Mouse (Mus musculus) embryonic facial prominence, embryonic 10.5 days (tissue): Measurements from ENCODE around the gene Gm11034. TPM values are rescaled to one million over a fixed set of nuclear protein-coding genes. Genes with fewer than 3 reads are reported as not detected.

Experiments
- DNase-seq: peaks from one replicate; pipeline ENCODE4 v3.0.0-alpha.2; 2017; ENCODE audit warnings: low spot score
- H3K27ac ChIP-seq: fragments of 300-500 bp; sonication (generic); replicated peaks from 2 replicates; pipeline ENCODE4 v1.5.1; 2016; ENCODE audit warnings: mild to moderate bottlenecking
- H3K27me3 ChIP-seq: fragments of 300-500 bp; sonication (generic); replicated peaks from 2 replicates; pipeline ENCODE4 v1.6.1; 2016; ENCODE audit warnings: low read depth, mild to moderate bottlenecking; ENCODE audit not compliant: poor library complexity, severe bottlenecking
- H3K36me3 ChIP-seq: fragments of 300-500 bp; sonication (generic); replicated peaks from 2 replicates; pipeline ENCODE4 v1.6.1; 2016; ENCODE audit warnings: mild to moderate bottlenecking, moderate library complexity
- H3K4me1 ChIP-seq: fragments of 300-500 bp; sonication (generic); 2 replicates; pipeline ENCODE4 v1.6.1; 2016
- H3K4me3 ChIP-seq: fragments of 300-500 bp; sonication (generic); 2 replicates; pipeline ENCODE4 v1.5.1; 2016; ENCODE audit warnings: mild to moderate bottlenecking, moderate library complexity
- H3K9me3 ChIP-seq: fragments of 300-500 bp; sonication (generic); 2 replicates; pipeline ENCODE4 v1.6.1; 2016; ENCODE audit warnings: mild to moderate bottlenecking
- WGBS: fragments of 180-500 bp; shearing (Covaris S2); methylation state at CpG from one replicate; pipeline ENCODE4 v1.1.7; 2016; 5-methylcytosine and 5-hydroxymethylcytosine counted together
- polyA plus RNA-seq: library from polyadenylated mRNA; unstranded; fragments of >200 nt; fragmentation: Nextera tagmentation; extraction: Ambion mirVana; gene quantifications from 2 replicates; pipeline ENCODE4 v1.2.1, GENCODE M21; 2016

Gm11034 gene
- polyA plus RNA-seq, 1 experiment from 2014 or later, result not detected

DNA sequence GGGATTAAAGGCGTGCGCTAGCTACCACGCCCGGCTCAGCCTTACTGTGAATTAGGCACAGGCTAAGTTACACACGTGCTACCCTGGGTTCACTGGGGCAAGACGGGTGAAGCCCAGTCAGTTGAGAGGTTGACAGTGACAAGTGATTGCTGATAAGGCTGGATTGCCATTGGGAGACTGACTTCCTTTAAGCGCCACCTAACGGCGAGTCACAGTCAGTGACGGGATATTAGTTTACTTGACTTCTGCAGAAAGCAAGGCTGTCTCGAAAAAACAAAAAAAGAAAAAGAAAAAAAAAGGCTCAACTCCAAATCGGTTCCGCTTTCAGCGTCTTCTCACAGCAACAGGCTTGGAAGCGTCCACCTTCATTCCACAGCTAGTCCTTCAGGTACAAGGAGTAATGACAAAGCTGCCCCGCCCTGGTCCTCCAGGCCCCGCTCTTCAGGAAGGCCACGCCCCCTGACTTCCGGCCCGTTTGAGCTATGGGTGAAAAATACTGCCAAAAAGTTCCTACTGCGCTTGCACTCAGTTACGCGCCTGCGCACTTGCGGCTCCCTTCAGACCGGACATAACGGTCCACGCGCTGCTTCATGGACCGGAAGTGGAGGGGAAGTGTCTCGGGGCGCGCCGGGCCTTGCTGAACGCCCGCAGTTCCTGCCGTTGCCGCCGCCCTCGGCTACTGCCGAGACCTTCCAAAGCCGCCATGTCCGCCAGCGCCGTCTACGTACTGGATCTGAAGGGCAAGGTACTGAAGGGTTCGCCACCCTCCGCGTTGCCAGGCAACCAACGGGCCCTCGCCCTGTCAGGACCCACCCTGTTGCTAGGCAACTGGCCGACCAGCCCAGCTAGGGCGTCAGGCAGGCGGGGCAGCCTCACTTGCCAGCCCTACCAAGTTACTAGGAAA, 26.3 kb upstream of the Gm11034 start, which contains the start of gene Ap1m1:
TSS of gene Ap1m1 (plus strand) at position 520 of the 904 bp plus-strand sequence.
- Histone ChIP-seq H3K36me3 (peaks cover 21% of the 10 kb centered on the region), H3K4me1 (peaks cover 11% of the 10 kb centered on the region), H3K9me3 (no peaks in the 10 kb centered on the region), H3K4me3 (peak within 1 kb of the TSS; percentile 80), H3K27ac (peak within 1 kb of the TSS; percentile 95), H3K27me3 (no peaks in the 10 kb centered on the region)
- under 1% methylated on average over 54 of the region's 54 CpGs for WGBS
- peak; percentile 99 for DNase-seq

DNA sequence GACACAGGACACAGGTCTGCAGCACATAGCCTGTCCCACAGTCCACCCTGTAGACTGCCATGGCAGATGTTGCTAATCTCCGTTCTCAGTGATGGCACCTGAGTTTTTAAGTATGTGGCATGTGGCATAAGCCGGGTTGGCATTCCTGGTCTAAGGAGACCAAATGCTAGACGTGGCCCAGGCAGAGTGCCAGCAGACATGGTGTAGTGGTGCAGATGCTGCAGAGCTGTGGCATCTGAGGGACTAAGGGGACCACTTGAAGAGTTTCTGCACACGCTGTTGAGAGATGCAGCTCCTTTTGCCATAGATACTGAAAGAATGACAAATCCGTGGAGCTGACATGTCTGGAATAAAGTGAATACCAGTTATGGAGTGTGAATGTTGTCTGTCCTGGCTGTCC, 9.2 kb upstream of the Gm11034 start:
- Histone ChIP-seq H3K36me3 (peaks cover 38% of the 10 kb centered on the region), H3K27me3 (no peaks in the 10 kb centered on the region), H3K4me3 (no peak overlapping the region), H3K9me3 (no peaks in the 10 kb centered on the region), H3K27ac (no peak overlapping the region), H3K4me1 (peaks cover 18% of the 10 kb centered on the region)
- DNase-seq, result no peak
- 93% methylated on average over 5 of the region's 5 CpGs for WGBS

DNA sequence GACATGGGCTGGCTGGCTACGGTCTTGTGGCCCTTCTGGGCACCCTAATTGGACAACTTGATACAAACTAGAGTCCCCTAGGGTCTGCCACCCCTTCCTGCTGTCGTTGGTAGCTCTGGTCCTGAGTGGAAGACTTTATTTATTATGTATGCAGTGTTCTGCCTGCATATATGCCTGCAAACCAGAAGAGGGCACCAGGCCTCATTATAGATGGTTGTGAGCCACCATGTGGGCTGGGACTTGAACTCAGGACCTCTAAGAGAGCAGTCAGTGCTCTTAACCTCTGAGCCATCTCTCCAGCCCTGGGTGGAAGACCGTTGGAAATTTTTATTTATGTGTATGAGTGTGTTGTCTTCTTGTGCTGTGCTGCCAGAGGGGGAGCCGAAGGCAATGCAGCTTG, 7.3 kb upstream of the Gm11034 start:
- DNase-seq, result no peak
- 87% methylated on average over 4 of the region's 4 CpGs for WGBS
- Histone ChIP-seq H3K36me3 (peaks cover 38% of the 10 kb centered on the region), H3K4me3 (peak overlapping the region; percentile 92), H3K27me3 (peaks cover 5% of the 10 kb centered on the region), H3K4me1 (peaks cover 18% of the 10 kb centered on the region), H3K9me3 (no peaks in the 10 kb centered on the region), H3K27ac (no peak overlapping the region)

DNA sequence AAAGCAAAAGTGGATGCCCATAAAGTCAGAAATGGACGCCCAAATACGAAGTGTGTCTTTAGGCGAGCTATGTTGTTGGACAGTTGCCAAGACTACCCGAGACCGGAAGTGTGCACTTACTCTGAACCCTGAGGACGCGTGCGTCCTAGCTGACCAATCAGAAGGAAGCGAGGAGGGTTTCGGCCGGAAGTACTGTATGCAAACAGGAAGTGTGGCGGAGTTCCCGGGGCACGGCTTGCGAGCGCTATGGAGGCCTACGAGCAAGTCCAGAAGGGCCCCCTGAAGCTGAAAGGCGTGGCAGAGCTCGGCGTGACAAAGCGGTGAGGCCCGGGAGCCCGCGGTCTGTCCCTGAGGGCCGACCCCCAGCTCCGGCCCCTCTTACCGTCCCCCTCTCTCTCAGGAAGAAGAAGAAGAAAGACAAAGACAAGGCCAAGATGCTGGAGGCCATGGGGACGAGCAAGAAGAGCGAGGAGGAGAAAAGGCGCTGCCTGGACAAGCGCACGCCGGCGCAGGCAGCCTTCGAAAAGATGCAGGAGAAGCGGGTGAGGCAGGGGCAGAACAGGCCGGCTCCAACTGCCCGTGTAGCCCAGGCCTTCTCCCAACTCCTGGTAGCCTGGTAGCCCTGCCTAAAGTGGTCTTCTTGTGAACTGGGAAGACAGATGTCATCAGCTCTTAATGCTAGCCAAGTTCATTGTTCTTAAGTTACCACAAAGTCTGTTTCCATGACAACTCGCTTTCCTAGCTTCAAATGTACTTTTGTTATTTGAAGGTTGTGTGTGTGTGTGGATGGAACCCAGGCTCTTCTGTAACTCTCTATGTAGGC, 6.3 kb upstream of the Gm11034 start, which contains the start of gene Fam32a:
TSS of gene Fam32a (plus strand) at position 190 of the 823 bp plus-strand sequence.
- no peaks in the 10 kb centered on the region for H3K9me3 ChIP-seq
- WGBS, result 14% methylated on average over 39 of the region's 39 CpGs
- DNase-seq, result peak; percentile 93
- peaks cover 18% of the 10 kb centered on the region for H3K4me1 ChIP-seq
- H3K4me3 ChIP-seq, result peak within 1 kb of the TSS; percentile 92
- H3K27me3 ChIP-seq, result peaks cover 5% of the 10 kb centered on the region
- H3K36me3 ChIP-seq, result peaks cover 38% of the 10 kb centered on the region
- H3K27ac ChIP-seq, result peak within 1 kb of the TSS; percentile 91

DNA sequence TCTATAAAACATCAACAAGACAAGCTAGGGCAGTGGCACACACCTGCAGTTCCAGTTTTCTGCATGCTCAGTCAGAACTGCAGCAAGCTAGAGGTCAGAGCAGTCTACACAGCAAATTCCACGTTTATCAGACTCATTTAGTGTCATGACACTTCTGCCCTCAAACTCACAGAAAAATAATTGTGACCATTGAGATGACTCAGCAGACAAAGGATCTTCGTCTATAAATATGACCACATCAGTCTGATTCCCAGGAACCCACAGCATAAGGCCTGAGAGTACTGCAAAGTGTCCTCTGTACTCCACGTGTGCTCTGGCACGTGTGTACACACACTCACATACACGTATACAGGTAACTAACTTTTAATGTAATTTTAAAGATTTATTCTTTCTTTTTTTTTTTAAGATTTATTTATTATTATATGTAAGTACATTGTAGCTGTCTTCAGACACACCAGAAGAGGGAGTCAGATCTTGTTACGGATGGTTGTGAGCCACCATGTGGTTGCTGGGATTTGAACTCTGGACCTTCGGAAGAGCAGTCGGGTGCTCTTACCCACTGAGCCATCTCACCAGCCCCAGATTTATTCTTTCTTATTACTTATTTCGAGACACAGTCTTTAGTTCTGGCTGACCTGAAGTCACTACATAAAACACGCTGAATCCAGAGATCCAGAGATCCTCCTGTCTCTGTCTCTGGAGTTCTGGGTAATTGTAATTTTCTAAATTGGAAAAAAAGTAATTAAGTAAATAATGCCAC, 5.5 kb upstream of the Gm11034 start:
- Histone ChIP-seq H3K4me3 (peak overlapping the region; percentile 92), H3K9me3 (no peaks in the 10 kb centered on the region), H3K27me3 (peaks cover 5% of the 10 kb centered on the region), H3K27ac (peak overlapping the region; percentile 91), H3K36me3 (peaks cover 34% of the 10 kb centered on the region), H3K4me1 (peaks cover 18% of the 10 kb centered on the region)
- no peak for DNase-seq
- 81% methylated on average over 10 of the region's 10 CpGs for WGBS

DNA sequence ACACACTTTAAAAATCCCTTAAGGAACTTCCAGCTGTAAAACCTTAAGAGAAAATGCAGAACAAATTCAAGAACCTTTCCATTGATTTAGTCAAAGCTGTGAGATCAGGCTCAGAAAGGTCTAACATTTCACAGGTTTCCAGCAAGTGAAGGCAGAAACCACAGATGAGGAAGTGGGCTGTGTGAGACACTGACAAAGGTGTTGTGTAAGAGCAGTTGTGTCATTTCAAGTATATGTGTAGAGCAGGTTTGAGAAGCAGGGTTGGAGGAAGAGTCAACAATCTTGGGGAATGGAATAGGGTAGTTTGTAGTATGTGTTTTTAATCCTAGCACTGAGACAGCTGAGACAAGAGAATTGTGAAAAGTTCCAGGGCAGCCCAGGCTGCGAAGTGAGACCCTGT, 2.4 kb upstream of the Gm11034 start:
- Histone ChIP-seq H3K4me3 (no peak overlapping the region), H3K4me1 (peaks cover 10% of the 10 kb centered on the region), H3K36me3 (peaks cover 3% of the 10 kb centered on the region), H3K27ac (no peak overlapping the region), H3K27me3 (peaks cover 5% of the 10 kb centered on the region), H3K9me3 (no peaks in the 10 kb centered on the region)
- DNase-seq, result no peak
- 45% methylated on average over 1 of the region's 1 CpGs for WGBS

DNA sequence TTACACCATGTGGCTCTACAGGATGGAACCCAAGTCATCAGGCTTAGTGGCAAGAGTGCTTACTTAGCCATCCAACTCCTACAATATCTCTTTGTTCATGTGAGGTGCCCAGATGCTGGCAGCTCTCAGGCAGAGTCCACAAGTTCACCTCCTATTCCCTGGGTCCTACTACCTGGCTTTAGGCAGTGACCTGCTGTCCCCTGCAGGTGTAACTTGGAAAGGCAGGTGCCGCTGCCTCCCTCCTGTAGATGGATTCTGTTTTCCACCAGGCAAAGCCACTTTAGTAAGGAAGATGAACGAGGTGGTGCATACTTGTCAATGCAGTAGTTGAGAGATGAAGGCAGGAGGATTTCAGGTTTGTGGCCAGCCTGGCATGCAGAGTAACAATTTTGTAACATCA, 1.6 kb upstream of the Gm11034 start:
- Histone ChIP-seq H3K27ac (no peak overlapping the region), H3K9me3 (no peaks in the 10 kb centered on the region), H3K4me1 (peaks cover 2% of the 10 kb centered on the region; the same call in 1 of the 2 replicates), H3K4me3 (no peak overlapping the region), H3K27me3 (peaks cover 5% of the 10 kb centered on the region), H3K36me3 (no peaks in the 10 kb centered on the region)
- DNase-seq, result no peak
- 42% methylated on average over 2 of the region's 2 CpGs for WGBS

DNA sequence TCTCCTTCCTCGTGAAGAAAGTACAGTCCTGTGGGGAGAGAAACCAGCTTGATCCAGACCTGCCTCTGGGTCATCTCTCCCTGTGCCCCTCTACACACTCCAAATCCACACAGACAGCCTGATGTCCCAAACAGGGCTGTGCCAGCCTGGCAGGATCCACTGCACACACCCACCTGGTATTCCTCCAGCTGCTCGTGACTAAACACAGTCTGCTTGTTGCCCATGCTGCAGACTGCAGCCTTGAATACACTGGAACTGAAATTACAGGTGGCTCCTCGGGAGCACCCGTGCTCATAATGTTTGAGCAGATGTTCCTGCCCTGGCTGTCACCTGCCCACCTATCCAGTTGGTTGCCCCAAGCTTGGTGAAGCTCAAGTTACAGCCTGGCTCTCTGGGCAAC, 685 bp downstream of the Gm11034 start, which contains the start of gene Cib3:
TSS of gene Cib3 (minus strand) at position 87 of the 400 bp plus-strand sequence.
- no peak within 1 kb of the TSS for H3K4me3 ChIP-seq
- no peaks in the 10 kb centered on the region for H3K4me1 ChIP-seq
- 60% methylated on average over 4 of the region's 4 CpGs for WGBS
- H3K36me3 ChIP-seq, result no peaks in the 10 kb centered on the region
- peaks cover 5% of the 10 kb centered on the region for H3K27me3 ChIP-seq
- no peak within 1 kb of the TSS for H3K27ac ChIP-seq
- no peak for DNase-seq
- H3K9me3 ChIP-seq, result no peaks in the 10 kb centered on the region

DNA sequence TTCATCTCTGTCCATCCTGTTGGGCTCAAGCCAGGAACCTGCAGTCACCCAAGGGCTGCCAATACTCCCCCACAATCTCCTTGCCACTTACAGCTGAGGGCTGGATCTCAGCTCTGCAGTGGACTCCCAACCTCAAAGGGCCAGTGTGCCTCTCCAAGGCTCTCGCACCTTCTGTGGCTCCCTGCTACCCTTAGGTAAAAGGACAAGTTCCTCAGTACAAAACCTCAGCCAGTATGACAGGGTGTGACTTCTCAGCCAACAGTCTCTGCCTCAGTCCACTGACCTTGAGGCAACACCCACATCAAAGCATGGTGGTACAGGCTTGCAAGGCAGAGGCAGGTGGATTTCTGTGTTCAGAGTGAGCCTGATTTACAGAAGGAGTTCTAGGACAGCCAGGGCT, 1.6 kb downstream of the Gm11034 start:
- peaks cover 5% of the 10 kb centered on the region for H3K27me3 ChIP-seq
- no peaks in the 10 kb centered on the region for H3K36me3 ChIP-seq
- H3K9me3 ChIP-seq, result no peaks in the 10 kb centered on the region
- H3K4me3 ChIP-seq, result no peak overlapping the region
- no peak overlapping the region for H3K27ac ChIP-seq
- no peak for DNase-seq
- H3K4me1 ChIP-seq, result no peaks in the 10 kb centered on the region
- 76% methylated on average over 1 of the region's 1 CpGs for WGBS

DNA sequence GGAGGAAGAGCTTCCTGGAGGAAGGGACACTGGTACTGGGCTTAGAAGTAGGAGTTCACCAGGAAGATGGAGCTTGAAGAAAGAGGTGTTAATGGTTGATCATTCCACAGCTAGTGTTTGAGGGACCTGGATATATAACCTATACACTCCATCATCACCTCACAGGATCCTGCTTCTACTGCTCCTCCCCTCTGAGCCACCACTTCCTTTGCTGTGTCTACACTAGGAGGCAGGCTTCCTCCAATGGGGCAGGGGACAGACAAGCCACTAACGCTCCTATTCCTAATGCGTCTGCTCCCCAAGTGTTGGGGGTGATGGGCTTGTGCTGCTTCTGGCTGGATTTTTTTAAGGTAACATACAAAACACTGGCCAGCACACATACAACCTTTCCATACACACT, 2.7 kb downstream of the Gm11034 start:
- H3K36me3 ChIP-seq, result no peaks in the 10 kb centered on the region
- no peak overlapping the region for H3K4me3 ChIP-seq
- no peaks in the 10 kb centered on the region for H3K4me1 ChIP-seq
- no peaks in the 10 kb centered on the region for H3K9me3 ChIP-seq
- H3K27me3 ChIP-seq, result no peaks in the 10 kb centered on the region
- no peak overlapping the region for H3K27ac ChIP-seq
- DNase-seq, result no peak
- WGBS, result 68% methylated on average over 2 of the region's 2 CpGs

DNA sequence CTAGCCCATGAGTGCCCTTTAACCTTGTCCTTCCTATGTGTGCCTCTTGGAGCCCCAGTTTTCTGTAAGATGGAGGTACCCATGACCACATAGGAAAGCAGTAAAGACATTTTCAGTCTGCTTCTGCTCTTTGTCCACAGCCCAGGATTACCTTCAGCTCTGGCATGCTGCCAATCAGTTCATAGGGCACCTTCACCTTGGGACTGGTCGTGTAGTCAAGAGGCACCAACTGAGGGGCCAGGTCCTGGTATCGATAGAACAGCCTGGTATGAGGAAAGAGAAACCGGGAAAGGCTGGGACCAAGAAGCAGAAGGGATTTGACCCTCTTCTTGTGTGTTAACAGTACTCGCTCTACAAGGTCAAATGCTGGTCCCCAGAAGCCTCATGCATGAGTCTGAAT, 3.2 kb downstream of the Gm11034 start:
- DNase-seq, result no peak
- H3K4me3 ChIP-seq, result no peak overlapping the region
- H3K27ac ChIP-seq, result no peak overlapping the region
- 74% methylated on average over 4 of the region's 4 CpGs for WGBS
- H3K36me3 ChIP-seq, result no peaks in the 10 kb centered on the region
- H3K4me1 ChIP-seq, result no peaks in the 10 kb centered on the region
- H3K27me3 ChIP-seq, result no peaks in the 10 kb centered on the region
- H3K9me3 ChIP-seq, result no peaks in the 10 kb centered on the region

DNA sequence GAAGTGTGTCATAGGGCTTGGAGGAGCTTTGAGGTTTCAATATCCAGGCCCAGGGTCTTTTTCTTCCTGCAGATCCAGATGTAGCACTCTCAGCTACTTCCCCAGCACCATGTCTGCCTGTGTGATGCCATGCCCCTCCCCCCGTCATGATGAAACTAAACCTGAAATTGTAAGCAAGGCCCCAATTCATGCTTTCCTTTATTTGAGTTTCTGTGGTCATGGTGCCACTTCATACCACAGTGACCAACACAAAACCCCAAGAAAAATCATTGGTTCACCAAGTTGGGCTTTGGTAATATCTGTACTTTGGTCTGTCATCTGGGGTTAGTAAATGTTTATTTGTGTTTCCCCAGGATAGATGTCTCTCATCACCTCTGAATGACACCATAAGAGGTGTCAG, 4.9 kb downstream of the Gm11034 start:
- H3K9me3 ChIP-seq, result peaks cover 8% of the 10 kb centered on the region
- 58% methylated on average over 1 of the region's 1 CpGs for WGBS
- H3K36me3 ChIP-seq, result no peaks in the 10 kb centered on the region
- H3K27me3 ChIP-seq, result no peaks in the 10 kb centered on the region
- no peaks in the 10 kb centered on the region for H3K4me1 ChIP-seq
- H3K27ac ChIP-seq, result no peak overlapping the region
- no peak overlapping the region for H3K4me3 ChIP-seq
- DNase-seq, result no peak
